Mouse (Mus musculus) stomach, postnatal 0 days (tissue): ENCODE results near the gene Fbxl13.

ENCODE experiments used
- CTCF ChIP-seq: IDR thresholded peaks from 2 replicates; pipeline ENCODE4 v1.5.1; 2016; ENCODE audit warnings: antibody characterized with exemption, low read depth, mild to moderate bottlenecking, moderate library complexity
- EP300 ChIP-seq: optimal IDR thresholded peaks from 2 replicates; pipeline ENCODE3; 2016; ENCODE audit warnings: antibody characterized with exemption

- TF ChIP-seq CTCF (no peak), EP300 (no peak)
Observed at GRCm38 (mm10) chr5:21608311-21609304, 36.8 kb downstream of the Fbxl13 start.
